Mouse (Mus musculus) erythroblast, adult 5-6 weeks (primary cell): ENCODE results near the gene Ccser1. TPM values are rescaled to one million over a fixed set of nuclear protein-coding genes. Genes with fewer than 3 reads are reported as not detected.

Experiments used
- ATAC-seq: replicated peaks from 2 replicates; pipeline ENCODE4 v1.8.0; 2016; ENCODE audit warnings: moderate number of reproducible peaks, mild to moderate bottlenecking, moderate TSS enrichment, inconsistent platforms; ENCODE audit not compliant: poor library complexity, low FRiP score, severe bottlenecking
- total RNA-seq, 2 experiments: library from RNA; stranded (forward) in 1 of 2; stranded (reverse) in 1 of 2; fragments of 150-400 nt in 1 of 2; fragments of 200-764, 138-1000 nt in 1 of 2; gene quantifications; 2 replicates each; pipeline versions ENCODE4 v1.2.3 to v1.2.4; 2015 to 2017; ENCODE audit warnings: low replicate concordance in 2 of 2

Gene Ccser1
- total RNA-seq (2015; ENCODE audit: low replicate concordance) (not detected in 2 replicates), total RNA-seq (2017; ENCODE audit: low replicate concordance) (not detected in 2 replicates)

DNA sequence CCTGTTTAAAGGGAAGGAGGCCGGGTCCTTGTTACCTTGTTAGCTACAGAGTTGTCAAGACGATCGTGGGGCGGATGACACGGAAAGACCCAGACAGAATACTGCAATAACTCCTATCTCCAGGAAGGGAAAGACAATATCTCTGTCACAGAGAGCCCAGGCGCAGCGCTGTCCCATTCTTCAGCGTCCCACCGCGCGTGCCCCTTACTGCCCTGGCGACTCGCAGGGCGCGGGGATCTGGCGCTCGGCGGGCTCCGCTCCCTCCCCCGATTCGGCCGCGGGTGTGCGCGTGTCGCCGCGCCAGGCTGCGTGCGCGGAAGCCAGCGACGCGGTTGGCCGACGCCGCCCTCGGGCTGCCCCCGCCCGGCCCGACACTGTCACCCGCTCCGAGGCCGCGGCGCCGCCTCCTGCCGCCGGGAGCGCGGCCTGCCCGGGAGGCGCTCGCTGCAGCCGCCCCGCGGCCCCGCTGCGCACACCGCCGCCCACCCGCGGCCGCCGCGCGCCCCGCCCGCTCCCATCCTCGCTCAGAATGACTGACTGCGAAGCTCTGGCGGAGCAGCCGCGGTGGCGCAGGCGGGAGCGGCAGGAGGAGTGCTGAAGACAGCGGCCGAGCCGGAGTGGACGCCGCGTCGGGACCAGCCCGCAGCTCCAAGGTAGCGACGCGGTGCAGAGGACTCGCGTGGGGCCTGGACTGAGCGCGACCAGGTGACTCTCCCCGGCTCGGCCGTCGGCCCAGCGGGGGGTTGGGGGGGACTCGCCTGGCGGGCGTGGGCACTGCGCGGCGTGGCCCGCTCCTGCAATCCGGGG lies at the start of gene Ccser1:
Gene Ccser1, plus strand, starts transcription at position 376 of the 807 bp plus-strand sequence.
- no peak for ATAC-seq

DNA sequence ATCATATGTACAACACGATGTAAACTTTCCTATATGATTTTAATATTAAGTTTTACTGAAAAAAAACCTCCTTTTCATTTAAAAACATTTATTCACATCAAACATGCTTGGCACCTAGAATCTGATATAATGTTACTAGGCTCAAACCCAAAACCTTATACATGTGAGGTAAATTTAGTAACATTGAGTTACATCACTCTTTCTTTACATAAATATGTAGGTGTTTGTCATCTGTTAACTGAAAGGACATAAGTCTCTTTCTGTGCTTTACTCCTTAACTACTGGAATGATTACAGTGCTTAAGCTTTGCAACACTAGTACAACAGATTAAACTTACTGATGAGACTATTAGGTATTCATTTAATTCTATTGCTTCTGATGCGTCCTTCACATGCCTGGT lies 43.7 kb upstream of the Ccser1 start:
- no peak for ATAC-seq

DNA sequence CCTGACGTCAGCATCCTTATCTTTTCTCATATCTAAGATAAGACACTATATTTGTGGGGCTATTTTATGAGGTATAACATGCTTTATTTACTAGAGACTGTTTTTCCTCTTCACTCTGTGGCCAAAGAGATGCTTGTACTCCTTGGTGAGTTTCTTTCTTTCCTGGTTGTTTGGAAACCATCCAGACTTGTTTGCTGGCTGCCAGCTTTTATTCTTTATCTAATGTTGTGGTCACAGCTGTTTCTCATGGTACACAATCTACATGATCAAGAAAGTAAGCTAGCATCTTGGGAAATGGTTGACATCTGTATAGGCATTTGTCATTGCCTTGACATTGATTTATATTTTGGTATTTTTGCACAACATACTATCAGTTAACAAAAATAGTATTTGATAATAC lies 37.1 kb upstream of the Ccser1 start:
- ATAC-seq, result no peak

DNA sequence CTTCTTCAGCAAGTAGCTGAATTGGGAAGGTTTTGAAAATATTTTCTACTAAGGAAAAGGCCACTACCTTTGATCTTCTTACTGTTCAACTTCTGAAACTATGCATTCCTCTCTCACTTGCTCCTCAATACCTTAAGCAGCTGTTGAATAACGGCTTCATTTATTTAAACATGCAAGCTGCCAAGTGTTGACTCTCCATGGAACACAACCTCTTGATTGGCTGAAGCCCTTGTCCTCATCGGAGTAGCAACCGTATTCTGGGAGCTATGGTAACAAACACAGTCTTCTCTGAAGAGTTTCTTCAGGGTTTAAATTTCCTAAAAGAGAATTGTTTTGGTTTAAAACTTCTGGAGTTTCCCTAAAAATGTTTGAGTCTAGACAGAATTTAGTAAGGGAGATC lies 27.2 kb upstream of the Ccser1 start:
- ATAC-seq, result no peak

DNA sequence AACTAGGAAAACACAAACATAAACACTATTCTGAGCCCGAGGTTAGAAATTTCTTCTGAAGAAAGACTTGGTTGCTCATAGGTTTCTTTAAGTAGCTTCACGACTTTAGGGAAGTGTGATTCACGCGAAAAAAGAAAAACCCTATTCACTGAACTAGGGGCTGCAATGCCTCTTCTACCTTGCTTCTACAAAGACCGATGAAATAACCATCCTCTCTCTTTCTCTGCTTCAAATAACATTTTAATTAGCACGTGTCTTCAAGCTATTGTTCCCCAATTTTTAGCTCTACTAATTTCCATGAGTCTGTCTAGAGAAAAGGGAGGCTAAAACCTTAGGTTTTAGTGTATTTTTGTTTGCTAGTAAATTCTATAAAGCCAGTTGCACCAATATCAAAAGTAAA lies 25.5 kb upstream of the Ccser1 start:
- no peak for ATAC-seq

DNA sequence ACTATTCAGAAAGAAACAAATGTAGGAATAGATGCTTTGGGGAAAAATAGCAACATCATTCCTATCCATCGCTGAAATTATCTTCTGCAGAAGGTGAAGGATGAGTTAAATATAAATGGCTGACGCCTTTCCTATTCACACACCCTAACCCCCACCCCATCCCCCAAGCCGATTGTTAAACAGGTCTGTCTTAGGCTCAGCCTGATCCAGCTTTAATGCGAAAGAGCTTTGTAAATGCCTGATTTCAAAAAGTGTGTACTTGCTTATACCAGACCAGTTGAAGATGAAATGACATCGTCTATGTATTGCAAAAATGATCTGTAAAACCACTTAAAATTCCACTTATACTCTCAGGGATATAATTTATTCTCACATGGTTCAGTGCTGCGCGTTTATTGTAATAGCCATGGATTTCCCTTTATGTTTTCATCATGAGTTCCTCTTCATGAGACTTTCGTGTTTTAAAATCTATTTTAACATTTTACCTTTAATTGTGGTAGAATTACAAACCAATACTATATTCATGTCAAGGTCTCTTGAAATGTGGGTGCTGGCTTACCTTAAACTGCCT lies 25.0 kb upstream of the Ccser1 start:
- ATAC-seq, result no peak

DNA sequence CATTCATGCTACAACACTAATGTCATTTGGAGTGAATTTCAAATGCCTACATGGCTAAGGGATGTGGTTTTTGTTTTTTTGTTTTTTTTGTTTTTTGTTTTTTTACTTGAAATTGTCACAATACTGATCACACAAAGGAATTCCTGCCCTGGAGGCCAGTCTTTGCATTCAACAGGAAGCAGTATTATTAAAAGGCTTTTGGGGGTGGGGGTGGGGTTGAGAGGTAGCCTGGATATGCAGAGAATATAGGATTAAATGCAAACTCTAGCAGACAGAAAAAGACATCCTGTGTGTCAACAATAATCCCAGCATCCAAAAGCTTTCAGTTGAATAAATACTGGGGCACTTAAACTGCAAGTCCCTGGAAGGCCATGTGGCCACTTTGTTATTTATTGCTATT lies 24.4 kb upstream of the Ccser1 start:
- ATAC-seq, result no peak

DNA sequence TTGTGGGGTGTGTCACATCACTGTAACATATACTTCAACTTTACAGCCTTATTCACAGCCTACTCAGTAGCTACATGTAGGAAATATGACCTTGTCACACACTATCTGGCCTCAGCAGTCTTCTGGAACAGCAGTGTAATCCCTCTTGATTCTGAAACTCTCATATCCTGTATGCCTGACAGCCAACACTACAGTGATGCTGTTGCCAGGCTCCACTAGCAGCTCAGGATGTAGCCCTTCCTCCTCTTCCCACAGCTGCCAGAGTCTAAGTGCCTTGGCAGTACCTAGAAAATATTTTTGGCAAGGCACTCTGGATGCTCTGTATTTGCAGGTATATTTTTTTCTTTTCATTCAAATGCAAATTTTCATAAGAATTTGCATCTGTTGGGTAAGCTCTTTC lies 18.0 kb upstream of the Ccser1 start:
- ATAC-seq, result no peak

DNA sequence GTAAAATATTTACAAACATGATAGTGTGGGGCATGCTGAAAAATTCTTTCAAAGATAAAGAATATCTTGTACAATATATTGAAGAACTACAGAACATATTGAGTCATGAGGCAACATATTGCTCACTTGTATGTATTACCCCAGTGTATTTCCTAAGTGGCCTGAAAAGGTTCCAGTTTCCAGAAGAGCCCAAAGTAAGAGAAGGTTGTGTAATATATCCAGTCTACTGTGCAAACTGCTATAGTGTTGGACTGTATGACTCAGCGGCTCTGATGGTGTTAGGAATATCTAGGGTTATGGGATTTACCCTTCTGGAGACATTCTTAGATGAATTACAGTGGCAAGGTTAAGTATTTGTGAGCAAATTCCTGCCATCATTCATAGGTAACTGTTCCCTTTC lies 13.2 kb upstream of the Ccser1 start:
- no peak for ATAC-seq

DNA sequence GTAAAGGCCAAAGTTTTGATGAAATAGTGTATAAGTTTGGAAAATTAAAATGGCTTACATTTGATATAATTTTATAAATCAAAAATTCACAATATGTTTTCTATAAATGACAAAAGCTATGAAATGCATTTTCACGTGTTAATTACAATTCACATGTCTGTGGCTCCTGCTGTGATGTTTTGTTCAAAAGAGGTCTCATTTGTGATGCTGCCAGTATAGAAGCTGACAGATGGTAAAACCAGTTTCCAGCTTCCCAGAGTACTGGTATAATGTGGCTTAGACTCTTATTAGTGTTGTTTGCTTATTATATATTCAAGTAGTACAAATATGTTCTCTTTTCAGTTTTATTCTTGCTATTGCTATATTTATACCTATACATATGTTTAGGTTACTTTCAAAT lies 4.0 kb upstream of the Ccser1 start:
- no peak for ATAC-seq

DNA sequence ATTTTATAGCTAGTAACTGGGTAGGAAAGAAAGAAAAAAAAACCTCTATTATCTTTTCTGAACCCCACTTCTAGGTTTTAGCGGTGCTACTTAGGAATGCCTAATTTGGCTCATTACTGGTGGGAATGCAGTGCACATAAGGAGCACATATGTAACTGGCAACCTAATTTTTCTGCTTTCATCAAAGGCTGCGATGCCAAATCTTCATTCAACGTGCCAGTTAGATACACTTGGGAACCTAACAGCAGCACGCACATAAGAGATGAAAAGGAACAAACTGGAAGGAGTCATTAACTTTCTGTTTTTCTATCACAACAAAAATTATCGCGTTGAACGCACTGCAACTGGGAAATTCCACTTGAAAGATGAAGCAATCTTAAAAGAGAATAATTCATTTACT lies 2.6 kb upstream of the Ccser1 start:
- no peak for ATAC-seq

DNA sequence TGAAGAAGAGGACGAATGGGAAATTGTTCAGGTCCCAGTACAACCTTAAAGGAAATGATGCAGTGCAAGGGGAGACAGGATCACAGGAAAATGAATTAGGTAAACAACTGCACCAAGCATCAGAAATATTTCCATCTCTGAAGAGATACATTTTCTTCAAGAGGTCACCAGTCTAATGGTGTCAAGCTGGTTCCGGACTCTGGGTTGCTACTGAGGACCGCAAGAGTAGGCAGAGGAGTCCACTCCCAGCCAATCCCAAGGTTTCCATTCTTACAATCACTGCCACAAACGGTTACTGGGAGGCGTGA lies 529 bp upstream of the Ccser1 start:
- no peak for ATAC-seq

DNA sequence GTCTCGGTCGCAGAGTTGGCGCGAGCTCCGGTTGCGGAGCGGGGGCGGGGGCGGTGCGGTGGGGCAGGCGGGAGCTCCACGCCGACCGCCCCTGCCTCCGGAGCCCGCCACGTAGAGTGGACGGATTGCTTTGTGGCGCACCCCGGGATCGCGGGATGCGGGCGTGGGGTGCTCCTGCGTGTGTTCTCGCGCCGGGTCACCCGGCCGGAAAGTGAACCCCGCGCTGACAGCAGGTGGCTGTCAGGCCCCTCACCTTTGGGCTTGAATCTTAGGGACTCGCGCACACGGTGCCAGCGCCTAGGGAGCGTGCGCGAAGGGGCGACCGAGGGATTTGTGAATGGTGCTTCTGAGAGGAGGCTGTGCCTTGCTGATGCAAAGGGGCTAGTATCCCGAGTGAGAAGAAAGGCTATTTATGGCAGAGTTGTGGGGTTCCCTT lies 650 bp downstream of the Ccser1 start:
- ATAC-seq, result no peak

DNA sequence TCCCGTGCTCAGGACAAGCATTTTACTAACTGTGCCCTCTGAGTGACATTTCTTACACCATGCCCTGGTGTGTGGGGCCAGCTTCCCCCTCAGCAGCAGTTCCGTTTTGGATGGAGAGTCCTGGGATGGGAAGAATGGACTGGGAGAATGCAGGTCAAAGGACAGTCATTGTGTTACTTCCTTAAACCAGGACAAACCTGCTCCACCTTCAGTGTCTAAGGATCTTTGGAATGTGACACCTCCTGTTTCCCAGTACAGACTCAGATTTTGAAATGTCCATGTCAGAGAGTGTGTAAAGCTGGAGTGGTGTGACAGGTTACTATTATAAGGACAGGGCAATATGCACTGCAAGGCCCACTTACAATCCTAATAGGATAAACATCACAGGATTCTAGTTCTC lies 8.9 kb downstream of the Ccser1 start:
- ATAC-seq, result no peak

DNA sequence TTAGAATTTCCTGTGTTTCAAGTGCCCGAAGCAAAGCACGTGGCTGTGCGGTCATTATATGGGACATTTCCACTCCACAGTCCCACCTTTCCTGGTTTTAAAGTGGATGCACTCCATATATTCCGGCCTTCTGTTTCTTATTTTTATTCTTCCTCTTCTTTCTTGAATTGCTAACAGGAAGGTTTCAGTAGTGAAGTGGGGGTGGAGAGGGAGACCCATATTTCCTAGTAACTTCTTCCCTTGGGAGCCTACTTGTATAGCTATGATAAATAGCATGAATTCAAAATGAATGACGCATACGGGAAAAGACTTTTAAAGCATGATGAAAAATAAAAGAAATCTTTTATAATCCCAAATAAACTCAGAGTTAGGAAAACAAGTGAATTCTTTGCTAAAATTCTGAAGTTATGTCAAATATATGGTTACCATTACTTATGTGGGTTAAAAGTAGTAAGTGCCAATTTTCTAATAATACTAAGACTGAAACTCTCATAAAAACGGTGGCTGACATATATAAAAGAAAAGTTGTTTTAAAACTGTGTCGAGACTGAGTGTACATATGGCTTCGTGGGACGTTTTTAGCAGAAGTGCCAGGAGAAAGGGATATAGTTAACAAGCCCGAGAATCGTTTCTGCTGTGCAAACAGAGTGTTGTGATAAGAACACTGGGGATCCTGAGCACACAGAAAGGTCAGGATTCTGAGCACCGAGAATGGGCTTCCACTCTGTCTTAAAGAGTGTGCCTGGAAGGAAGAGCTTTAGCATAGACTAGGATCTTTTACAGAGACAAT lies 11.7 kb downstream of the Ccser1 start:
- no peak for ATAC-seq

DNA sequence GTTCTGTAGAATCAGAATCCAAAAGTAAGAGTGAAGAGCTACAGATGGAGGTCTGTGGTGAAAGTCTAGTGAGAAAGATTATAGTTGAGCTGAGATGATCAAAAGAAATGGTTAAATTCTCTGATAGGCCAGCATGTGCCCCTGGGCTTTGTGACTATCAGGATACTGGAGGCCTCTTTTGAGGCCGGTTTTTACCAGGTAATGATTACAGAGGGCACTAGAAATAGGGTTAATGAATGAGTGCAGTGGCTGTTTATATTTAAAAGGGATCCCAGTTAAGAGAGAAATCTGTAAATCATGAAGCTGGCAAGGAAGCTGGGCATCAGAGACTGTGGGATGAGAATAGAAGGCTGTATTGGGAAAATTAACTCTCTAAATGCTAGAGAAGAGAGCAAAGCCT lies 23.2 kb downstream of the Ccser1 start:
- ATAC-seq, result no peak

DNA sequence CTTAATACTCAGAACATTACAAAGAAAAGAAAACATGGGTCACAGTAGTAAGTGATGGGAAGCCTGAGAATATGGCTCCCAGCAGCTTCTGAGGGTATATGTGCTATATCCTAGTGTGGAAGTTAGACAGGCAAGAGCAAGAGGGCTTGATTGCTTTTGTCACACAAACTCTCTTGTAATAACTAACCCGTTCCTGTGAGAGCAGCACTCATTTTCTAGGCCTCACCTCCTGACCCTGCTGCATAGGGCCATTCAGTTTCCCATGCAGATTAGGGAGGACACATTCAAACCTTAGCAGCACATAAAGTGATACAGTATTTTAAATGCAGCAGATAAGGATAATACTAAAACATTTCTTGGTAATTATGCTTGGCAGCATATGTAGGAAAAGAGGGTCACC lies 25.9 kb downstream of the Ccser1 start:
- ATAC-seq, result no peak

DNA sequence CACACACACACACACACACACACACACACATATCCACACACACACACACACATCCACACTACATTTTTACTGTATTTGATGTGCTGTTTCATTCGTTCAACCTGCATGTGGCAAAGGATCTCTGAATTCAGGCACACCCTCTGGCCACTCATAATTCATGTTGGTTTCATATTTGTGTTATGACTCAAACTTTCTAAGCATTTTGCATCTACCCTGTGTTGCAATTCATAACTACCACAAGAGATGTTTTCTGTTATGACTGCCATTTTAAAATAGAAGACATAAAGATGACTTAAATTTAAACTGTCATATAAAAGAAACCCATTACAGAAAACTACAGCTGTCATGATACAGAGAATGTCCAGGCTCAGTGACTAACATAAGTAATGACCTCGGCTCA lies 26.5 kb downstream of the Ccser1 start:
- ATAC-seq, result no peak

DNA sequence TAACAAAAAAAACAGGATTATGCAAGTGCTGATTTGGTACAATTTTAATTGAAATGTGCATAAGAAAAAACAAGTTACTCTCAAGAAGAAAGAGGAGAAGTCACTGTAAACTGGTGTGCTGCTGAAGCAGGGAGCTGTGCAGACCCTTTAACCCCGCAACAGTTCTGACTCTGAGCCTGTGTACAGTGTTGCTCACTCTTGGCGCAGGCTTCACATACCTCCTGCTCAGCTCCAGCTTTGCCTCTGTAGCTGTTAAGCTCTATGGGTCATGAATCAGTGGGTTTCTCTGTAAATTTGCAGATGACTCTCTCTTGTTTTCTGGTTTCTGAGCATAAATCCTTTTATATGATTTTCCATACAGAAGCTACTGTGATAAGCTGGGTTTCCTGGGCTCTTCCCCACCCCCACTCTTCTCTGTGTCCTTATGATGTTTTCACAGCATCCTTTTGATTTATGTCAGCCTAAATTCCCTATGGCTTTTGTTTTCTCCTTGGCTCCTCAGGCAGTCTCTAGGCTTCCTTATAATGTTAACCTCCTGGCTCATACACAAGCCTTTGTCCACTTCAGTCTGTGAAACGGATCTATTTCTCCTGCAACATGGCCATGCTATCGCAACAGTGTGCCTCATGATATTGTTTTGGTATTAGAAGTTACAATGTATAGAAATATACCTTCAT lies 30.1 kb downstream of the Ccser1 start:
- ATAC-seq, result no peak

DNA sequence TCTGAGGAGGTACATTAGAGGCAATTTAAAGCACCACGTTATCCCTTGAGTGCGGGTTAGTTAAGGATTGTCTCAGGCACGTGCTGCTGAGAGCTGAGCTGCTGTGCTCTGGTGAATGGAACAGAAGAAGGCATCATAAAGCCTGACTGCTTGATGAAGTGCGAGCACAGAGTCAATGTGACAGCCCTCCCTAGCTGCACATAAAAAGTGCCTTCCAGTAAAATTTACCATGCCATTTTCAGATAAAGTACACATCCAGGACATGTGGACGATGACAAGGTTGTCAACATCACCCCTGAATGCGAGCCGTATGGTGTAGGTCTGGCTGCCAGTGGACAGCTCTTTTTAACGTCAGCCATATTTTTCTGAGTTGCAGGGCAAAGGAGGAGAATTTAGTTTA lies 35.6 kb downstream of the Ccser1 start:
- no peak for ATAC-seq

DNA sequence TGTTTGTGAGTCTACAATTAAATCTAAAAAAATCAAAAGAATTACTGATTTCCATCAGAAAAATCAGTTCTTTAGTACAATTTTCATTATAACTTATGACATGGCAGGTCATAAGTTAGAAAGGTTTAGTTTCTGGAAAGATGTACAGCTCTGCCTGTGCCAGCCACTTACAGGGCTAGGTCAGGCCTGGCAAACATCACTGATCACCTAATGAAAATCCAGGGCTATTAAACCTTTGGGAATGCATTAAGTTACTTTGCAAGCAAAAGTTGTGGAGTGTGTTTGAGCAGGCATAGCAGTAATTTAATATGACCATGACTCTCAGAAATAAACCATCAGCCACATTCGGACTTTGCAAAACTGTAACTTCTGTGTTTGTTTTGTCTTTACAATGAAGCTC lies 36.4 kb downstream of the Ccser1 start:
- ATAC-seq, result no peak
